Mouse (Mus musculus): Measurements from ENCODE around the gene Ap2m1. TPM values are rescaled to one million over a fixed set of nuclear protein-coding genes. Genes with fewer than 3 reads are reported as not detected.
"Not testable (repeated sequence)": the region's sequence is repeated elsewhere in the genome, so short reads cannot be mapped to it uniquely, and the experiment has no call there.

Gene Ap2m1
- 388 and 409 TPM in 2 replicates for polyA plus RNA-seq (2015; fragmentation: Nextera tagmentation; extraction: Ambion mirVana)

GRCm38 (mm10) chr16:20535296-20536080 is at the start of gene Ap2m1:
Gene Ap2m1 (plus strand): TSS chr16:20535478.
- H3K4me3 ChIP-seq (ENCODE audit: low read depth, low read length): peak within 1 kb of the TSS; percentile 68
- no peaks in the 10 kb centered on the region for H3K27me3 ChIP-seq (ENCODE audit: control insufficient read depth, insufficient read depth, low read depth, low read length)
- H3K9ac ChIP-seq (ENCODE audit: low read depth, low read length): peak within 1 kb of the TSS; percentile 72
- peak within 1 kb of the TSS; percentile 79 for H3K4me2 ChIP-seq (ENCODE audit: low read depth, low read length)
- no peaks in the 10 kb centered on the region for H3K9me3 ChIP-seq (replicated peaks; ENCODE audit: control insufficient read depth, low read length)
- ATAC-seq (ENCODE audit: low read depth): peak; percentile 95
- peaks cover 26% of the 10 kb centered on the region for H3K4me1 ChIP-seq (ENCODE audit: control insufficient read depth, low read depth, low read length)
- H3K36me3 ChIP-seq (ENCODE audit: control insufficient read depth, insufficient read depth): peaks cover 30% of the 10 kb centered on the region
- H3K27ac ChIP-seq (ENCODE audit: low read length): peak within 1 kb of the TSS; percentile 95
- WGBS (ENCODE audit: insufficient replicate concordance): under 1% methylated on average over 52 of the region's 52 CpGs

DNA sequence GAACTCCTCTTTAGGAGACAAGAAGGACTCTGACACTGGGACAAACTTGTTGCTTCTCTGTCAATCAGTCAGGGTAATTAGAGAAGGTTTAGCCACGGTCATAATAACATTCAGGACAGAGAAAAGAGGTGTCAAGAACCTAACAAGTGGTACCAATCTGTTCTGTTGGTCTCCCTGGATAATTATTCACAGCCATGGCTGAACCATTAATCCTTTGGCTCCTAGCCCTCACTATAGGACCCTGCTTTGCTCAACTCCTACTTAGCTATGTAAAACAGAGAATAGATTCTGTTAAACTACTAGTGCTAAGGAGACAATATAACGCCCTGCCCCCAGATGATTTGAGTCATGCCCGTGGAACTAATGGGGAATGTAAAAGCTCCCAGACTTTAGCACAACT is 49.2 kb upstream of the Ap2m1 start:
- Histone ChIP-seq H3K4me1 (ENCODE audit: control insufficient read depth, low read depth, low read length) (no peaks in the 10 kb centered on the region), H3K27me3 (ENCODE audit: control insufficient read depth, insufficient read depth, low read depth, low read length) (no peaks in the 10 kb centered on the region), H3K36me3 (ENCODE audit: control insufficient read depth, insufficient read depth) (no peaks in the 10 kb centered on the region), H3K4me3 (ENCODE audit: low read depth, low read length) (no peak overlapping the region), H3K9me3 (replicated peaks; ENCODE audit: control insufficient read depth, low read length) (no peaks in the 10 kb centered on the region), H3K4me2 (ENCODE audit: low read depth, low read length) (no peak overlapping the region), H3K9ac (ENCODE audit: low read depth, low read length) (no peak overlapping the region), H3K27ac (ENCODE audit: low read length) (no peak overlapping the region)
- 40% methylated on average over 3 of the region's 3 CpGs for WGBS (ENCODE audit: insufficient replicate concordance)
- ATAC-seq (ENCODE audit: low read depth): no peak

GRCm38 (mm10) chr16:20488151-20488550 is 47.1 kb upstream of the Ap2m1 start:
- Histone ChIP-seq H3K27me3 (ENCODE audit: control insufficient read depth, insufficient read depth, low read depth, low read length) (no peaks in the 10 kb centered on the region), H3K36me3 (ENCODE audit: control insufficient read depth, insufficient read depth) (no peaks in the 10 kb centered on the region), H3K4me2 (ENCODE audit: low read depth, low read length) (no peak overlapping the region), H3K27ac (ENCODE audit: low read length) (no peak overlapping the region), H3K9me3 (replicated peaks; ENCODE audit: control insufficient read depth, low read length) (no peaks in the 10 kb centered on the region), H3K9ac (ENCODE audit: low read depth, low read length) (no peak overlapping the region), H3K4me1 (ENCODE audit: control insufficient read depth, low read depth, low read length) (no peaks in the 10 kb centered on the region), H3K4me3 (ENCODE audit: low read depth, low read length) (no peak overlapping the region)
- WGBS (ENCODE audit: insufficient replicate concordance): 69% methylated on average over 1 of the region's 1 CpGs
- no peak for ATAC-seq (ENCODE audit: low read depth)

DNA sequence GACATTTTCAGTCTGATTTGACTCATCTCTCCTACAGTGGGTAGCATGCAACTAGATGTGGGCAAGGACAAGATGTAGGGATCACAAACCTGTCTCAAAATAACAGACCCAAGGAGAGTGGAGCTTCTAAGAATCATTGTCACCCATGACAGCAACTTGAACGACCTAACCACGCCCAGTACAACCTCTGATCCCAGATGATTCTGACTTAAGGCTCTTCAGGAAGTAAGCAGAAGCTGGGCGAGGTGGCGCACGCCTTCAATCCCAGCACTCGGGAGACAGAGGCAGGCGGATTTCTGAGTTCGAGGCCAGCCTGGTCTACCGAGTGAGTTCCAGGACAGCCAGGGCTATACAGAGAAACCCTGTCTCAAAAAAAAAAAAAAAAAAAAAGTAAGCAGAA is 46.5 kb upstream of the Ap2m1 start:
- H3K4me3 ChIP-seq (ENCODE audit: low read depth, low read length); H3K9ac ChIP-seq (ENCODE audit: low read depth, low read length); H3K36me3 ChIP-seq (ENCODE audit: control insufficient read depth, insufficient read depth); H3K27ac ChIP-seq (ENCODE audit: low read length); H3K9me3 ChIP-seq (replicated peaks; ENCODE audit: control insufficient read depth, low read length); H3K4me1 ChIP-seq (ENCODE audit: control insufficient read depth, low read depth, low read length); H3K27me3 ChIP-seq (ENCODE audit: control insufficient read depth, insufficient read depth, low read depth, low read length); H3K4me2 ChIP-seq (ENCODE audit: low read depth, low read length); ATAC-seq (ENCODE audit: low read depth): not testable (repeated sequence)
- 58% methylated on average over 9 of the region's 9 CpGs for WGBS (ENCODE audit: insufficient replicate concordance)

DNA sequence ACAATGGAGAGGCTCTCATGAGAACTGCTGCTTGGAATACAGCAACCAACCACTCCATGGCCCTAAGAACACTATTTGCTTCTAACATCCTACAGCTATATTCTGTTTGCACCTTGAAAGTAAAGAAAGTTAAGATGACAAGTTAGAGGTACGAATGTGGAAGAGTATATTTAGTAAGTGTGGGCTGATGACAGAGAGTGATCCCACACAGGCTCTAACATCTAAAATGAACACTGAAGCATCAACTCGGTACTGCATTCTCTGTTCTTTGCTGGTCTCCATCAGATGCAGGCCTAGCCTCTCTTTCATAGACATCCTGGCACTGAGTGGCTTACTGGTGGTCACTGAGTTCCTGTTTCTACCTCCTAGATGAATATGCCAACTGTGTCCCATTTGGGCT is 46.0 kb upstream of the Ap2m1 start:
- Histone ChIP-seq H3K36me3 (ENCODE audit: control insufficient read depth, insufficient read depth) (no peaks in the 10 kb centered on the region), H3K4me2 (ENCODE audit: low read depth, low read length) (no peak overlapping the region), H3K9ac (ENCODE audit: low read depth, low read length) (no peak overlapping the region), H3K4me1 (ENCODE audit: control insufficient read depth, low read depth, low read length) (no peaks in the 10 kb centered on the region), H3K4me3 (ENCODE audit: low read depth, low read length) (no peak overlapping the region), H3K27ac (ENCODE audit: low read length) (no peak overlapping the region), H3K27me3 (ENCODE audit: control insufficient read depth, insufficient read depth, low read depth, low read length) (no peaks in the 10 kb centered on the region), H3K9me3 (replicated peaks; ENCODE audit: control insufficient read depth, low read length) (no peaks in the 10 kb centered on the region)
- ATAC-seq (ENCODE audit: low read depth): no peak
- 77% methylated on average over 2 of the region's 2 CpGs for WGBS (ENCODE audit: insufficient replicate concordance)

DNA sequence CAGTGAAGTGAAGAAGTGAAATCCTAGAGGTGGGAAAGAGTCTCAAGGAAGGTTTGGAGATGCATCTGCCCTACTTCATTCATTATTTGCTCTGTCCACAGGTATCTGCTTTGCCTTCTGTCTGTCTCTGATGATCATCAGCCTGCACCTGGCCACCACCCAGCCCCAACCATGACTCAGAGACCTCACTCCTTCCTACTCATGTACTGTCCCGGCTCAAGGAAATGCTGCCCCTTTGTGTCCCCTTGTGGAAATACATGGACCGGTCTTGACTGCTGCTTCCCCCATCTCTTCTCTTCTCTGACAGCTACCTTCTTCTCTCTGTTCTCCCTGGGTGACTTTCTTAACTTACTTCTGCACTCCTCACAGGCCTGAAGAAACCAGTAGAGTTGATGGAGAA is 44.7 kb upstream of the Ap2m1 start:
- 28% methylated on average over 2 of the region's 2 CpGs for WGBS (ENCODE audit: insufficient replicate concordance)
- ATAC-seq (ENCODE audit: low read depth): no peak; the same call in 1 of the 2 replicates

GRCm38 (mm10) chr16:20491301-20491700 is 44.0 kb upstream of the Ap2m1 start:
- ATAC-seq (ENCODE audit: low read depth): no peak
- no peaks in the 10 kb centered on the region for H3K9me3 ChIP-seq (replicated peaks; ENCODE audit: control insufficient read depth, low read length)
- no peak overlapping the region for H3K4me2 ChIP-seq (ENCODE audit: low read depth, low read length)

More for the DNA sequence above, 44.7 kb upstream of the Ap2m1 start:
- H3K9ac ChIP-seq (ENCODE audit: low read depth, low read length): no peak overlapping the region
- no peaks in the 10 kb centered on the region for H3K27me3 ChIP-seq (ENCODE audit: control insufficient read depth, insufficient read depth, low read depth, low read length)
- H3K4me2 ChIP-seq (ENCODE audit: low read depth, low read length): no peak overlapping the region
- H3K4me1 ChIP-seq (ENCODE audit: control insufficient read depth, low read depth, low read length): no peaks in the 10 kb centered on the region
- no peaks in the 10 kb centered on the region for H3K9me3 ChIP-seq (replicated peaks; ENCODE audit: control insufficient read depth, low read length)
- H3K36me3 ChIP-seq (ENCODE audit: control insufficient read depth, insufficient read depth): no peaks in the 10 kb centered on the region
- H3K4me3 ChIP-seq (ENCODE audit: low read depth, low read length): no peak overlapping the region
- H3K27ac ChIP-seq (ENCODE audit: low read length): no peak overlapping the region

GRCm38 (mm10) chr16:20493452-20493851 is 41.8 kb upstream of the Ap2m1 start:
- no peak overlapping the region for H3K4me3 ChIP-seq (ENCODE audit: low read depth, low read length)
- no peaks in the 10 kb centered on the region for H3K9me3 ChIP-seq (replicated peaks; ENCODE audit: control insufficient read depth, low read length)
- no peak overlapping the region for H3K4me2 ChIP-seq (ENCODE audit: low read depth, low read length)
- H3K27ac ChIP-seq (ENCODE audit: low read length): no peak overlapping the region
- 43% methylated on average over 2 of the region's 2 CpGs for WGBS (ENCODE audit: insufficient replicate concordance)
- H3K9ac ChIP-seq (ENCODE audit: low read depth, low read length): no peak overlapping the region
- H3K36me3 ChIP-seq (ENCODE audit: control insufficient read depth, insufficient read depth): no peaks in the 10 kb centered on the region
- no peak for ATAC-seq (ENCODE audit: low read depth)
- H3K27me3 ChIP-seq (ENCODE audit: control insufficient read depth, insufficient read depth, low read depth, low read length): no peaks in the 10 kb centered on the region
- peaks cover 6% of the 10 kb centered on the region for H3K4me1 ChIP-seq (ENCODE audit: control insufficient read depth, low read depth, low read length)

More at GRCm38 (mm10) chr16:20491301-20491700, 44.0 kb upstream of the Ap2m1 start:
- Histone ChIP-seq H3K9ac (ENCODE audit: low read depth, low read length) (no peak overlapping the region), H3K27ac (ENCODE audit: low read length) (no peak overlapping the region), H3K4me1 (ENCODE audit: control insufficient read depth, low read depth, low read length) (no peaks in the 10 kb centered on the region), H3K4me3 (ENCODE audit: low read depth, low read length) (no peak overlapping the region), H3K27me3 (ENCODE audit: control insufficient read depth, insufficient read depth, low read depth, low read length) (no peaks in the 10 kb centered on the region), H3K36me3 (ENCODE audit: control insufficient read depth, insufficient read depth) (no peaks in the 10 kb centered on the region)
- 58% methylated on average over 2 of the region's 2 CpGs for WGBS (ENCODE audit: insufficient replicate concordance)

All from liver, embryonic 16.5 days (tissue).